Mouse (Mus musculus) liver, postnatal 0 days (tissue): ENCODE measurements around the gene Olfr679. TPM values are rescaled to one million over a fixed set of nuclear protein-coding genes. Genes with fewer than 3 reads are reported as not detected.
"Not testable (repeated sequence)": the region's sequence is repeated elsewhere in the genome, so short reads cannot be mapped to it uniquely, and the experiment has no call there.

Experiments used
- ATAC-seq: fragments of 200-750 bp; cut with Nextera tagmentation; 2 replicates; pipeline ENCODE4 v1.8.0; 2017; ENCODE audit warnings: mild to moderate bottlenecking, moderate library complexity
- DNase-seq: peaks from one replicate; pipeline ENCODE4 v3.0.0-alpha.2; 2016
- H3K27ac ChIP-seq: fragments of 300-500 bp; sonication (generic); 2 replicates; pipeline ENCODE4 v1.5.1; 2014; ENCODE audit warnings: antibody characterized with exemption, moderate library complexity, mild to moderate bottlenecking, low read depth
- H3K27me3 ChIP-seq: fragments of 300-500 bp; sonication (generic); 2 replicates; pipeline ENCODE4 v1.6.1; 2014; ENCODE audit warnings: low read length, control low read depth, mixed read lengths; ENCODE audit not compliant: insufficient read depth
- H3K36me3 ChIP-seq: fragments of 300-500 bp; sonication (generic); replicated peaks from 2 replicates; pipeline ENCODE4 v1.6.1; 2014; ENCODE audit warnings: mild to moderate bottlenecking, control low read depth, low read length, moderate library complexity, mixed read lengths; ENCODE audit not compliant: insufficient read depth
- H3K4me1 ChIP-seq: fragments of 300-500 bp; sonication (generic); 2 replicates; pipeline ENCODE4 v1.6.1; 2014; ENCODE audit warnings: antibody characterized with exemption, mild to moderate bottlenecking, control low read depth; ENCODE audit not compliant: insufficient read depth
- H3K4me2 ChIP-seq: fragments of 300-500 bp; sonication (generic); 2 replicates; pipeline ENCODE4 v1.6.1; 2014; ENCODE audit warnings: low read depth, mild to moderate bottlenecking, low read length, moderate library complexity, mixed read lengths
- H3K4me3 ChIP-seq: fragments of 300-500 bp; sonication (generic); 2 replicates; pipeline ENCODE4 v1.5.1; 2014; ENCODE audit warnings: low read depth, low read length
- H3K9ac ChIP-seq: fragments of 300-500 bp; sonication (generic); replicated peaks from 2 replicates; pipeline ENCODE4 v1.6.1; 2014; ENCODE audit warnings: mild to moderate bottlenecking, moderate library complexity
- H3K9me3 ChIP-seq: fragments of 300-500 bp; sonication (generic); 2 replicates; pipeline ENCODE4 v1.6.1; 2016; ENCODE audit warnings: mild to moderate bottlenecking, control low read depth, low read length, mixed read lengths
- CTCF ChIP-seq: sonication (generic); IDR thresholded peaks from 2 replicates; pipeline ENCODE4 v1.5.1; 2016; ENCODE audit warnings: antibody characterized with exemption, low read depth
- EP300 ChIP-seq: IDR thresholded peaks from 2 replicates; pipeline ENCODE4 v1.6.1; 2016; ENCODE audit warnings: antibody characterized with exemption, low read depth, mild to moderate bottlenecking
- WGBS: fragments of 180-500 bp; shearing (Covaris S2); extraction: QIAGEN DNeasy Blood & Tissue Kit; methylation state at CpG from one replicate; pipeline ENCODE4 v1.1.7; 2014; ENCODE audit not compliant: insufficient replicate concordance; 5-methylcytosine and 5-hydroxymethylcytosine counted together
- polyA plus RNA-seq: library from polyadenylated mRNA; unstranded; fragments of >200 nt; fragmentation: Nextera tagmentation; extraction: Ambion mirVana; gene quantifications from 2 replicates; pipeline ENCODE4 v1.2.1, GENCODE M21; 2015

Olfr679 gene
- not detected in 2 replicates for polyA plus RNA-seq

- no peak within 1 kb of the TSS for H3K27ac ChIP-seq
- DNase-seq (no peak), ATAC-seq (no peak)
These were observed at the start of gene Olfr679 for GRCm38 (mm10) chr7:105080905-105081304. Gene Olfr679 (plus strand): TSS chr7:105081205.

DNA sequence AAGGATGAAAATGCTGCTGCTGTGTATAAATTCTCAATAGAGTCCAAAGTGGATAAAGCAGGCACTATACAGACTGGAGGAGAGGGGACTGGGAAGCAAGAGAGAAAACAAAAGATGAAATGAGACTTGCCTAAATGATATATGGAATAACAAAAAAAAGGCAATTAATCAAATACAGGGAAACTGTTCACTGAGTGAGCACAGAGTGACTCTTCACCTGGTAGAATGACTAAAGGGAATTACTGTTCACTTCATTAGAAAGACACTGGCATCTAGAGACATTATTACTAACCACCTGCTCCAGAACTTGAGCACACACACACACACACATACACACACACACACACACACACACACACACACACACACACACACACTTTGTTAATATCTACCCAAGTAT is 48.6 kb upstream of the Olfr679 start, which contains the start of gene Olfr676:
Gene Olfr676, plus strand, starts transcription at position 301 of the 400 bp plus-strand sequence.
- Histone ChIP-seq H3K9ac (no peak within 1 kb of the TSS), H3K4me3 (no peak within 1 kb of the TSS), H3K27me3 (no peaks in the 10 kb centered on the region), H3K4me2 (no peak within 1 kb of the TSS), H3K27ac (no peak within 1 kb of the TSS), H3K36me3 (no peaks in the 10 kb centered on the region), H3K9me3 (no peaks in the 10 kb centered on the region), H3K4me1 (no peaks in the 10 kb centered on the region)
- DNase-seq: no peak
- no peak for TF ChIP-seq EP300
- no peak for TF ChIP-seq CTCF
- ATAC-seq: no peak

More at GRCm38 (mm10) chr7:105080905-105081304, at the start of gene Olfr679:
- H3K9me3 ChIP-seq: no peaks in the 10 kb centered on the region
- no peak within 1 kb of the TSS for H3K9ac ChIP-seq
- no peak within 1 kb of the TSS for H3K4me3 ChIP-seq
- H3K4me1 ChIP-seq: no peaks in the 10 kb centered on the region
- no peak within 1 kb of the TSS for H3K4me2 ChIP-seq
- 39% methylated on average over 1 of the region's 1 CpGs for WGBS
- H3K36me3 ChIP-seq: no peaks in the 10 kb centered on the region
- TF ChIP-seq CTCF (no peak), EP300 (no peak)
- H3K27me3 ChIP-seq: no peaks in the 10 kb centered on the region

- not testable (repeated sequence) for DNase-seq, H3K4me3 ChIP-seq, ATAC-seq, H3K9ac ChIP-seq, H3K4me2 ChIP-seq, H3K27ac ChIP-seq, H3K4me1 ChIP-seq, H3K9me3 ChIP-seq, H3K27me3 ChIP-seq, H3K36me3 ChIP-seq
- WGBS: 49% methylated on average over 5 of the region's 5 CpGs
These were observed 47.2 kb upstream of the Olfr679 start for GRCm38 (mm10) chr7:105033836-105034235.

DNA sequence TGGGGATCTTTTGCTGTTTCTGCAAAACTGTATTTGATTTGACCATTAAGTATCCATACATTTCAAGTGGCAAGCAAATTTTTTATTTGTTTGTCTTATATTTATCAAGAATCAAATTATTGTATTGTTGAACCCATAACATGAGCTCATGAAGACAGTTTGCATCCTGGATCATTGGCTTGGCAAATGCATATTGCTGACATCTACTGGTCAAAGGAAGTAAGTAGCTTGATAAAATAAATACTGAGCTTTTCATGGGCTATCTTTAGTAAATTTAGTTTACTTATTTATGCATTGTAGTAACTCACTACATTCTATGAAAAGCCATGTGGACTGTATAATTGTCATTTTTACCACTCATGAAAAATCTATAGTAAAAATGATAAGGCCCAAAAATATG is 22.1 kb upstream of the Olfr679 start:
- no peak overlapping the region for H3K9ac ChIP-seq
- H3K9me3 ChIP-seq: no peaks in the 10 kb centered on the region
- no peaks in the 10 kb centered on the region for H3K27me3 ChIP-seq
- no peaks in the 10 kb centered on the region for H3K36me3 ChIP-seq
- DNase-seq: no peak
- H3K4me3 ChIP-seq: no peak overlapping the region
- no peak overlapping the region for H3K27ac ChIP-seq
- H3K4me1 ChIP-seq: no peaks in the 10 kb centered on the region
- H3K4me2 ChIP-seq: no peak overlapping the region
- no peak for ATAC-seq
- TF ChIP-seq EP300 (no peak), CTCF (no peak)

DNA sequence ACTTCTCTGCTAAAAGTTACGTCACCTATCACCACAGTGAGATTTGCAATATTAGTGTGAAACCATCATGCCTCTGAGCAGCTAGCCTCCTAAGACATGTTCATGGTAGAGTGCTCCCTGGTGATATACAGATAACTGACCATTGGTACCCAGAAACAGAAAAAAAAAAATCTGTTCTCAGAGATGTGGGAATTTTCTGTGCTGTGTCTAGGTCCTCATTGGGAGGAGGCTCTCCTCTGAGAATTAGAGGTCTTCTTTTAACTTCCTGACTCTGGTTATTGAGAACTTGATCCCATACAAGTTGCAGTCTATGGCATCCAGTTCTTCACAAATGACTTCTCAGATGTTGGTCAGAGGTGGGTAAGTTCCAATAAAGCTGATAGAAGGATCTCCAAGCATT is 16.8 kb upstream of the Olfr679 start, which contains the start of gene Olfr678:
Gene Olfr678, plus strand, starts transcription at position 301 of the 400 bp plus-strand sequence.
- WGBS: 79% methylated on average over 1 of the region's 1 CpGs
- no peaks in the 10 kb centered on the region for H3K27me3 ChIP-seq
- no peaks in the 10 kb centered on the region for H3K36me3 ChIP-seq
- H3K9ac ChIP-seq: no peak within 1 kb of the TSS
- no peak within 1 kb of the TSS for H3K4me2 ChIP-seq
- H3K9me3 ChIP-seq: no peaks in the 10 kb centered on the region
- H3K4me1 ChIP-seq: no peaks in the 10 kb centered on the region
- TF ChIP-seq CTCF: no peak
- no peak for TF ChIP-seq EP300
- no peak within 1 kb of the TSS for H3K27ac ChIP-seq
- no peak for ATAC-seq
- no peak for DNase-seq
- H3K4me3 ChIP-seq: no peak within 1 kb of the TSS

- not testable (repeated sequence) for H3K9me3 ChIP-seq, H3K36me3 ChIP-seq, ATAC-seq, H3K4me3 ChIP-seq, H3K4me2 ChIP-seq, DNase-seq, H3K9ac ChIP-seq, H3K27me3 ChIP-seq, H3K27ac ChIP-seq, H3K4me1 ChIP-seq
These were observed 11.7 kb downstream of the Olfr679 start, which contains the start of gene Olfr680-ps1 for GRCm38 (mm10) chr7:105092717-105093116. Gene Olfr680-ps1 (minus strand): TSS chr7:105092817.

- no peaks in the 10 kb centered on the region for H3K4me1 ChIP-seq
- no peaks in the 10 kb centered on the region for H3K36me3 ChIP-seq
- H3K9me3 ChIP-seq: no peaks in the 10 kb centered on the region
- TF ChIP-seq CTCF (no peak), EP300 (no peak)
- DNase-seq: no peak
- H3K27ac ChIP-seq: no peak within 1 kb of the TSS
- no peak for ATAC-seq
- no peak within 1 kb of the TSS for H3K4me2 ChIP-seq
- H3K27me3 ChIP-seq: no peaks in the 10 kb centered on the region
- H3K4me3 ChIP-seq: no peak within 1 kb of the TSS
- no peak within 1 kb of the TSS for H3K9ac ChIP-seq
These were observed 35.5 kb downstream of the Olfr679 start, which contains the start of gene Olfr681 for GRCm38 (mm10) chr7:105116536-105116935. Gene Olfr681 (plus strand): TSS chr7:105116836.

Other genes starting within 250 kb of the Olfr679 start
- not detected in 2 replicates for gene Usp17lb, start 238.6 kb upstream of the Olfr679 start, polyA plus RNA-seq
- gene Usp17la, start 224.2 kb upstream of the Olfr679 start, polyA plus RNA-seq: not detected in 2 replicates
- gene Olfr665, start 203.2 kb upstream of the Olfr679 start, polyA plus RNA-seq: not detected in 2 replicates
- gene Olfr666, start 185.3 kb upstream of the Olfr679 start, polyA plus RNA-seq: not detected in 2 replicates
- gene Olfr667, start 159.7 kb upstream of the Olfr679 start, polyA plus RNA-seq: not detected in 2 replicates
- gene Olfr668, start 153.1 kb upstream of the Olfr679 start, polyA plus RNA-seq: not detected in 2 replicates
- gene Olfr669, start 147.0 kb upstream of the Olfr679 start, polyA plus RNA-seq: not detected in 2 replicates
- not detected in 2 replicates for gene Olfr670, start 118.6 kb upstream of the Olfr679 start, polyA plus RNA-seq
- gene Olfr671, start 102.1 kb upstream of the Olfr679 start, polyA plus RNA-seq: not detected in 2 replicates
- gene Olfr672, start 79.2 kb upstream of the Olfr679 start, polyA plus RNA-seq: not detected in 2 replicates
- gene Olfr675, start 52.7 kb upstream of the Olfr679 start, polyA plus RNA-seq: not detected in 2 replicates
- not detected in 2 replicates for gene Olfr676, start 48.5 kb upstream of the Olfr679 start, polyA plus RNA-seq
- not detected in 2 replicates for gene Olfr677, start 29.8 kb upstream of the Olfr679 start, polyA plus RNA-seq
- not detected in 2 replicates for gene Olfr678, start 16.7 kb upstream of the Olfr679 start, polyA plus RNA-seq
- not detected in 2 replicates for gene Olfr680-ps1, start 11.6 kb downstream of the Olfr679 start, polyA plus RNA-seq
- not detected in 2 replicates for gene Olfr681, start 35.6 kb downstream of the Olfr679 start, polyA plus RNA-seq
- not detected in 2 replicates for gene Olfr683, start 65.8 kb downstream of the Olfr679 start, polyA plus RNA-seq
- not detected in 2 replicates for gene Olfr684, start 82.4 kb downstream of the Olfr679 start, polyA plus RNA-seq
- not detected in 2 replicates for gene Olfr685, start 104.8 kb downstream of the Olfr679 start, polyA plus RNA-seq
- not detected in 2 replicates for gene Olfr686, start 126.3 kb downstream of the Olfr679 start, polyA plus RNA-seq
- not detected in 2 replicates for gene Olfr688, start 206.9 kb downstream of the Olfr679 start, polyA plus RNA-seq
- gene Olfr689, start 230.0 kb downstream of the Olfr679 start, polyA plus RNA-seq: not detected in 2 replicates